Mouse (Mus musculus) E14TG2a.4 (cell line): Measurements from ENCODE around the gene Ephx1.

Experiments used
- CTCF ChIP-seq: conservative IDR thresholded peaks from 2 replicates; pipeline ENCODE4 v1.5.1; 2014; ENCODE audit warnings: low read length
- NANOG ChIP-seq: IDR thresholded peaks from 2 replicates; pipeline ENCODE4 v1.6.1; 2014; ENCODE audit warnings: borderline replicate concordance, low read length, mixed read lengths
- POU5F1 ChIP-seq: IDR thresholded peaks from 2 replicates; pipeline ENCODE4 v1.6.1; 2014; ENCODE audit warnings: low read length, borderline replicate concordance

GRCm38 (mm10) chr1:181021488-181021865 lies 773 bp upstream of the Ephx1 start:
- TF ChIP-seq CTCF: no peak
- TF ChIP-seq NANOG: no peak
- no peak for TF ChIP-seq POU5F1
